Mouse (Mus musculus): ENCODE measurements around the gene Ap2s1. TPM values are rescaled to one million over a fixed set of nuclear protein-coding genes. Genes with fewer than 3 reads are reported as not detected.

Gene Ap2s1
- total and polyA plus RNA-seq, 2 experiments from 2014 or later, result 524 to 619 TPM

DNA sequence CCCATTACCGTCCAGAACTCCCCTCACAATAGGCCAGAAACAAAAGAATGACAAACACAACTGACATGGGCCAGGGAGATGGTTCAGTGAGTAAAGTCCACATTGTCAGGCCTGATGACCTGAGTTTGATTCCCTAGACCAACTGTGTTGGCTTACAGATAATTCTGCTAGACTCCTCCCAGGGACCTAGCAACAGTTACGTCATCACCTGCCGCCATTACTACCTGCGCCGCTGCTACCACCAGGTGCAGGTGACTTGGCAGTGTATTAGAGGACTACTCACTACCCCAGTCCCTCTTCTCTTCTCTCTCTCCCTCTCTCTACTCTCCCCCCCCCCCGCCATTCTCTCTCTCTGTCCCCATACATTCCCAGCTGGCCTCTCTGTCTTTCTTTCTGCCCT is 7.4 kb upstream of the Ap2s1 start:
- no peaks in the 10 kb centered on the region for H3K4me1 ChIP-seq (ENCODE audit: insufficient read depth, low read length)
- H3K9ac ChIP-seq (replicated peaks; ENCODE audit: low read length), result no peak overlapping the region
- H3K27me3 ChIP-seq (ENCODE audit: insufficient read depth, low read length), result no peaks in the 10 kb centered on the region
- WGBS, result 89% methylated on average over 5 of the region's 6 CpGs
- DNase-seq (ENCODE audit: low spot score), result no peak
- no peak overlapping the region for H3K27ac ChIP-seq
- H3K36me3 ChIP-seq (ENCODE audit: insufficient read depth, low read length), result no peaks in the 10 kb centered on the region
- no peak for TF ChIP-seq CTCF (IDR thresholded peaks at IDR 0.05; ENCODE audit: low read depth)
- no peak overlapping the region for H3K4me3 ChIP-seq (ENCODE audit: low read length)
- ATAC-seq, result no peak
- H3K9me3 ChIP-seq (ENCODE audit: low read length), result no peaks in the 10 kb centered on the region
- H3K4me2 ChIP-seq (ENCODE audit: low read depth, low read length), result no peak overlapping the region

DNA sequence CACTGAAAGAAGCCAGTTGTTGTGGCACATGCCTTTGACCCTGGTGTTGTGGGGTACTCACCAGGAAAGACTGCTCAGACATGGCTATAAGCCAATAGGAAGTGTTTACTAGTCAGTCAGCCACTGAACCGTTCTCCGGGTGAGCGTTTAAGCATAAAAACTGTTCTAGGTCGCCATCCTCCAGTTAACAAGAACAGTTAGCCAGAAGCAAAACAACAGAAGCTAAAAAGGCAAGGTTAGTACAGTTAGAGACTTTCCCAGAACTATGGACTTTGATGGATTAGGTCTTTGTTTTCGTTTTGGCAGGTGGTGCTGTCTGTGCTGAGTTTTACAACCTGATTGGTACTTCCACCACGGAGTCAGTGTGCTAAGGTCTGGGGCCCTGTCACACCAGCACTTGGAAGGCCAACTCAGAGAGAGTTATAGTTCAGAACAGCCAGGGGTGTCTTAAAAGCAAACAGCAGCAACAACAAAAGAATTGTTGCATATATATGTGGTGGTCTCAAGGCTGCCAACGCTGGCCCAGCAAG is 6.3 kb upstream of the Ap2s1 start:
- Histone ChIP-seq H3K9ac (replicated peaks; ENCODE audit: low read length) (no peak overlapping the region), H3K4me2 (ENCODE audit: low read depth, low read length) (no peak overlapping the region), H3K9me3 (ENCODE audit: low read length) (no peaks in the 10 kb centered on the region), H3K4me1 (ENCODE audit: insufficient read depth, low read length) (no peaks in the 10 kb centered on the region), H3K36me3 (ENCODE audit: insufficient read depth, low read length) (no peaks in the 10 kb centered on the region), H3K27ac (no peak overlapping the region), H3K4me3 (ENCODE audit: low read length) (no peak overlapping the region), H3K27me3 (ENCODE audit: insufficient read depth, low read length) (no peaks in the 10 kb centered on the region)
- TF ChIP-seq CTCF (IDR thresholded peaks at IDR 0.05; ENCODE audit: low read depth), result no peak
- ATAC-seq (no peak), DNase-seq (ENCODE audit: low spot score) (peak; percentile 8)
- 50% methylated on average over 7 of the region's 7 CpGs for WGBS

DNA sequence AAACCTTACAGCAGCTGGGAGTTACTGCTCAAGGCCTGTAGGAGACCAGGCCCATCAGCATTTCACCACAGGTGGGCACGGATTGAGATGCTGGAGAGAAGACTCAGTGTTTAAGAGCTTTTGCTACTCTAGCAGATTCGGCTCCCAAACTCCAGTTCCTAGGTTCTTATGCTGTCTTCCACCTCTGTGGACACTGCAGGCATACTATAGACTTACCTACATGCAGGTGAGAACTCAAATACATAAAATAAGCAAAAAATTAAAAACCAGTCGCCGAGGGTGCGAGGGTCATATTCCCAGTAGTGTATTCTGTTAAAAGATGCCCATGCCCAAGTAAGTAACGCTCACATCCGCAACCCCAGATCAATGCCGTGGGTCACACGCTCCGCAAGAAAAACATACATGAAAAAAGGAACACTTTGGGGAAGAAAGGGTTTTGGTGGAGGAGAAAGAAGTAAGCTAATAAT is 571 bp upstream of the Ap2s1 start:
- Histone ChIP-seq H3K4me3 (ENCODE audit: low read length) (peak overlapping the region; percentile 85), H3K27me3 (ENCODE audit: insufficient read depth, low read length) (no peaks in the 10 kb centered on the region), H3K9me3 (ENCODE audit: low read length) (no peaks in the 10 kb centered on the region), H3K9ac (replicated peaks; ENCODE audit: low read length) (0 out of 2 replicates have a peak overlapping the region, but pooled peaks have one; percentile 25), H3K4me2 (ENCODE audit: low read depth, low read length) (peak overlapping the region; percentile 97), H3K36me3 (ENCODE audit: insufficient read depth, low read length) (no peaks in the 10 kb centered on the region; the same call in 1 of the 2 replicates), H3K27ac (no peak overlapping the region; the same call in 1 of the 2 replicates), H3K4me1 (ENCODE audit: insufficient read depth, low read length) (peaks cover 7% of the 10 kb centered on the region)
- peak; percentile 8; the same call in 1 of the 2 replicates for TF ChIP-seq CTCF (IDR thresholded peaks at IDR 0.05; ENCODE audit: low read depth)
- 46% methylated on average over 10 of the region's 10 CpGs for WGBS
- ATAC-seq, result peak; percentile 21
- no peak for DNase-seq (ENCODE audit: low spot score)

DNA sequence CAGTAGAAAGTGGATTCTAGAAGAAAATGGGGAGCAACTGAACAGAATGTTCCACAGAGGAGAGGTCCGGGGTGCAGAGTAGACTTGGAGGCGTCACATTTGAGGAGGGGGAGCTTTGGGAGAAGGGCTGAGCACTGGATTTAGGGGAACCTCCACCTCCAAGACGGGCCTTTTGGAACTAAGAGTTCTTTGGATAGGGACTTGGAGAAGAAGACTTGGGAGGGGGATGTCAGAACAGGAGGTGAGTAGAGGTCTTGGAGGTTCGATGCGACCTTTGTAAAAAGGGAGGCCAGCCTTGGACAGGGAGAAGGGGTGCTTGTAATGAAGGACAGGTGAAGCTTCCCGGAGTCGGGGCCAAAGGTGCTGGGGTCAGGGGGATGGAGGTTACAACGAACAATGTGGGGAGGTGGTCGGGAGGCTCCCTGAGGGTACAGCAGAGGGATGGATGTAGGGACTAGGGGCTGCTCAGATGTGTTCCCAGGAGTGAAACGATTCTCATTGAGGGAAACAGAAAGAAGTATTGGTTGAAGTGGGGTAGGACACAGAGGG is 920 bp downstream of the Ap2s1 start:
- Histone ChIP-seq H3K36me3 (ENCODE audit: insufficient read depth, low read length) (peaks cover 12% of the 10 kb centered on the region; the same call in 1 of the 2 replicates), H3K9ac (replicated peaks; ENCODE audit: low read length) (peak overlapping the region; percentile 91), H3K27ac (peak overlapping the region; percentile 75; the same call in 1 of the 2 replicates), H3K27me3 (ENCODE audit: insufficient read depth, low read length) (no peaks in the 10 kb centered on the region), H3K4me2 (ENCODE audit: low read depth, low read length) (peak overlapping the region; percentile 97), H3K4me1 (ENCODE audit: insufficient read depth, low read length) (peaks cover 7% of the 10 kb centered on the region), H3K9me3 (ENCODE audit: low read length) (no peaks in the 10 kb centered on the region), H3K4me3 (ENCODE audit: low read length) (peak overlapping the region; percentile 85)
- no peak for TF ChIP-seq CTCF (IDR thresholded peaks at IDR 0.05; ENCODE audit: low read depth)
- WGBS, result 60% methylated on average over 10 of the region's 10 CpGs
- ATAC-seq, result no peak
- no peak for DNase-seq (ENCODE audit: low spot score)

DNA sequence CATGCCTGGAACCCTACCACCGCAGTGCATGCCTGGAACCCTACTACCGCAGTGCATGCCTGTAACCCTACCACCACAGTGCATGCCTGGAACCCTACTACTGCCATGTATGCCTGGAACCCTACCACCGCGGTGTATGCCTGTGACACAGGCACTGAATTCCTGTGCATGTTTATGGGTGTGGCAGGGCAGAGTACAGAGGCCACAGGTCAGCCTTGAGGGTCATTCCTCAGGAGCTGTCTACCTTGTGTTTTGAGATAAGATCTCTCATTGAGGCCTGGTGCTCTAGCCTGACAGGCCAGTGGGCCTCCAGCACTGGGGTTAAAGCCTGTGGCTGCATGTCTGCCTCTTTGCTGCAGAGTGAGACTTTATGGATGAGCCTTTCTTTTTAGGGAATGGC is 7.2 kb downstream of the Ap2s1 start:
- Histone ChIP-seq H3K4me3 (ENCODE audit: low read length) (no peak overlapping the region), H3K4me1 (ENCODE audit: insufficient read depth, low read length) (no peaks in the 10 kb centered on the region), H3K9me3 (ENCODE audit: low read length) (no peaks in the 10 kb centered on the region), H3K27me3 (ENCODE audit: insufficient read depth, low read length) (no peaks in the 10 kb centered on the region), H3K27ac (no peak overlapping the region), H3K4me2 (ENCODE audit: low read depth, low read length) (no peak overlapping the region), H3K36me3 (ENCODE audit: insufficient read depth, low read length) (peaks cover 45% of the 10 kb centered on the region), H3K9ac (replicated peaks; ENCODE audit: low read length) (no peak overlapping the region)
- 96% methylated on average over 4 of the region's 4 CpGs for WGBS
- no peak for TF ChIP-seq CTCF (IDR thresholded peaks at IDR 0.05; ENCODE audit: low read depth)
- no peak for DNase-seq (ENCODE audit: low spot score)
- no peak for ATAC-seq

DNA sequence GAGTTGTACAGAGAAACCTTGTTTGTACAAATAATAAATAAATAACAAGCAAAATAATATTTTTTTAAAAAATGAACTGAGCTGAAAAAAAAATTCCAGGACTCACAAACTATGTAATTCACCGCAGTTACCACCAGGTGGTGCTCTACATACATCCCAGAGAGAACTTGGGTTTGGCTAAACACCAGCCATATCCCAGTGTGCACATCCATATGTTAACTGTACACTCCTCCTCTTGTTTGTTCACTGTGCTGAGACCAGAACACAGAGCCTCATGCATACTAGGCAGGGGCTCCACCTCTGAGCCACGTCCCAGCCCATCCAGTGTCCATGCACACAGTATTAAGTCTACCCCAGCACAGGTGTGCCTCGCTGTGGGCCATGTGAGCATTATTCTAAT is 7.9 kb downstream of the Ap2s1 start:
- 52% methylated on average over 3 of the region's 3 CpGs for WGBS
- TF ChIP-seq CTCF (IDR thresholded peaks at IDR 0.05; ENCODE audit: low read depth), result peak; percentile 88
- H3K4me3 ChIP-seq (ENCODE audit: low read length), result no peak overlapping the region
- no peak overlapping the region for H3K4me2 ChIP-seq (ENCODE audit: low read depth, low read length)
- DNase-seq (ENCODE audit: low spot score), result peak; percentile 88
- no peak overlapping the region for H3K9ac ChIP-seq (replicated peaks; ENCODE audit: low read length)
- H3K27me3 ChIP-seq (ENCODE audit: insufficient read depth, low read length), result no peaks in the 10 kb centered on the region
- no peak overlapping the region for H3K27ac ChIP-seq
- H3K36me3 ChIP-seq (ENCODE audit: insufficient read depth, low read length), result peaks cover 45% of the 10 kb centered on the region
- H3K9me3 ChIP-seq (ENCODE audit: low read length), result no peaks in the 10 kb centered on the region
- H3K4me1 ChIP-seq (ENCODE audit: insufficient read depth, low read length), result no peaks in the 10 kb centered on the region
- no peak for ATAC-seq

DNA sequence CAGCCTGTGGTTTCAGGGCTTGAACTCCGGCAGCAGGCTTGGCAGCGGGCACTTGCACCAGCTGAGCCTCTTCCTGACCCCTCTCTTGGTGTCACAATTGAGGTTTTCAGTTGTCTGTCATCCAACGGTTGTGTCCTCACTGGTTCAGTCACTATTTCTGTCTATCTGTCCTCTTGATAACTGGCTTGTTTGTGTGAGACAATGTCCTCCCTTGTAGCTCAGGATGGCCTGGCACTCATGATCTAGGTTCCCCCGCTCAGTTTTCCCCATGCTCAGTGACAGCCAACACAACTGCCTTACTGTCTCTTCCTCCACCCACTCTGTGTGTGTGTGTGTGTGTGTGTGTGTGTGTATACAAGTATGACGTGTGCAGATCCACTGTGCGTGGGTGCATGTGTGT is 9.4 kb downstream of the Ap2s1 start:
- Histone ChIP-seq H3K27ac (no peak overlapping the region), H3K4me3 (ENCODE audit: low read length) (no peak overlapping the region), H3K36me3 (ENCODE audit: insufficient read depth, low read length) (peaks cover 45% of the 10 kb centered on the region), H3K9ac (replicated peaks; ENCODE audit: low read length) (no peak overlapping the region), H3K9me3 (ENCODE audit: low read length) (no peaks in the 10 kb centered on the region), H3K27me3 (ENCODE audit: insufficient read depth, low read length) (no peaks in the 10 kb centered on the region), H3K4me2 (ENCODE audit: low read depth, low read length) (no peak overlapping the region), H3K4me1 (ENCODE audit: insufficient read depth, low read length) (no peaks in the 10 kb centered on the region)
- WGBS, result 88% methylated on average over 6 of the region's 6 CpGs
- TF ChIP-seq CTCF (IDR thresholded peaks at IDR 0.05; ENCODE audit: low read depth), result no peak
- DNase-seq (ENCODE audit: low spot score) (no peak), ATAC-seq (no peak)

Data from hindbrain, postnatal 0 days (tissue).